In the genomic region with DNA sequence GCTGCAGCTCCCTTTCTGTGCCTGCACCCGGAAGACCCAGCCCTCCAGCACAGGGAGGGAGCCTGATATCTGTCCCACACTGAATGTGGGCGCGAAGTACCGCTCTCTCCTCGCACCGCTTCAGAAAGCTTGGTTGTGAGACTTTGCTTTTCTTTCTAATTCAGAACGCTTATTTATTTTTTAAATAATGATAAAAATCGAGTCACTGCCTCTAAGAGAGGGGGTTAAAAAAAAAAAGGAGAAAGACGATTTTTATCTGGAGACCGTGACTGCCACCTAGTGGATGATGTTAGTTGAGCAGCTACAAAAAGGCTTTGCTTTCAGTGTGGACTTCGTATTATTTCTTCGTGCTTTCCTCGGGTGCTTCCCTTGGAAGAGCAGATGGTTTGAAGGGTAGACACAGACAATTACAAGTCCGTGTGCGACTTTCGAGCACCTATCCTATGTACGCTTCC, we compare ENCODE assay signal across 8 mouse cellular contexts. TPM values are rescaled to one million over a fixed set of nuclear protein-coding genes. Genes with fewer than 3 reads are reported as not detected.
DNase-seq lines count a peak whose midpoint lies in the region; ATAC-seq and TF ChIP-seq lines count a peak whose summit lies in the region.

No protein-coding gene starts in this region.

- ATAC-seq in forebrain, postnatal 0 days, result peak; percentile 84
- peak; percentile 73 for ATAC-seq in megakaryocyte, adult 5-6 weeks (ENCODE audit: poor library complexity, severe bottlenecking)

- H3K27ac ChIP-seq in forebrain, postnatal 0 days (ENCODE audit: low read depth, low read length), result peak overlapping the region; percentile 70
- H3K27ac ChIP-seq in left cerebral cortex, adult 2 months, result peak overlapping the region; percentile 73

- peak overlapping the region; percentile 55 for H3K9ac ChIP-seq in forebrain, postnatal 0 days

- peak overlapping the region; percentile 61 for H3K4me2 ChIP-seq in forebrain, postnatal 0 days (ENCODE audit: low read depth)

- intact Hi-C loops in left cerebral cortex, adult 2 months (cut with DNase I), result loop anchor here (1.0 to 5.0 kb wide), 2 partner anchors 77 to 274 kb away; a partner anchor contains a TSS

- H3K4me3 ChIP-seq in forebrain, postnatal 0 days (ENCODE audit: low read depth, low read length), result peak overlapping the region; percentile 44
- H3K4me3 ChIP-seq in left cerebral cortex, adult 2 months, result peak overlapping the region; percentile 53

- peak; percentile 83 for DNase-seq in gastrocnemius, adult 18-20 months (ENCODE audit: low spot score)
- DNase-seq in gastrocnemius, adult 8-10 months (ENCODE audit: low spot score in 2 of 2), result no peak
- peak; percentile 82 for DNase-seq in cerebellum, adult 8-10 months
- peak; percentile 96 for DNase-seq in forebrain, postnatal 0 days
- peak; percentile 79 for DNase-seq in hindlimb bud, embryonic 11.5 days (ENCODE audit: extremely low spot score, low read depth, low spot score)
- DNase-seq in left cerebral cortex, adult 2 months (ENCODE audit: extremely low spot score in 1 of 2, low spot score in 2 of 2), result peak; percentile 67 to 77
- DNase-seq in right cerebral cortex, postnatal 36 days (ENCODE audit: low spot score in 2 of 2), result peak; percentile 50 to 58

- WGBS in forebrain, postnatal 0 days, result 1% methylated on average over 17 of the region's 17 CpGs

- no peaks in the 10 kb centered on the region for H3K9me3 ChIP-seq in forebrain, postnatal 0 days (ENCODE audit: low read length)

- no peaks in the 10 kb centered on the region for H3K27me3 ChIP-seq in forebrain, postnatal 0 days (ENCODE audit: insufficient read depth, low read length)

- H3K36me3 ChIP-seq in forebrain, postnatal 0 days (ENCODE audit: insufficient read depth), result no peaks in the 10 kb centered on the region

- no peaks in the 10 kb centered on the region for H3K4me1 ChIP-seq in forebrain, postnatal 0 days (ENCODE audit: insufficient read depth)

- peak; percentile 86 for TF ChIP-seq CTCF in forebrain, postnatal 0 days (IDR thresholded peaks at IDR 0.05; ENCODE audit: low read depth)
- peak; percentile 92 for TF ChIP-seq CTCF in left cerebral cortex, adult 2 months (IDR thresholded peaks at IDR 0.05)

RNA-seq across cellular contexts. Expression of a gene that starts 16.0 kb away (rescaled TPM):
- not detected for total RNA-seq in gastrocnemius, adult 18-20 months (2021)
- not detected for total RNA-seq in gastrocnemius, adult 8-10 months (2022)
- 0.54 and 1.3 TPM in 2 replicates for total RNA-seq in forebrain, postnatal 0 days (2014; rRNA removed)
- 0.25 and 0.41 TPM in 2 replicates for polyA plus RNA-seq in forebrain, postnatal 0 days (2015; fragmentation: Nextera tagmentation; extraction: Ambion mirVana)
- not detected for total RNA-seq in left cerebral cortex, adult 2 months (2021)
- total RNA-seq in megakaryocyte, adult 5-6 weeks (2015), result not detected in 2 replicates
- total RNA-seq in megakaryocyte, adult 5-6 weeks (2017), result not detected in 2 replicates

RNA-seq across cellular contexts. Expression of a gene that starts 50.9 kb away (rescaled TPM):
- not detected for total RNA-seq in gastrocnemius, adult 18-20 months (2021)
- under 1 TPM in 2 of 4 experiments, not detected in 2; 0.15 to 0.19 TPM for total RNA-seq in gastrocnemius, adult 8-10 months (2022)
- total RNA-seq in forebrain, postnatal 0 days (2014; rRNA removed), result 1,434 and 1,519 TPM in 2 replicates
- polyA plus RNA-seq in forebrain, postnatal 0 days (2015; fragmentation: Nextera tagmentation; extraction: Ambion mirVana), result 646 and 742 TPM in 2 replicates
- 100 to 1,000 TPM; 605 to 615 TPM for total RNA-seq in left cerebral cortex, adult 2 months (2021)
- total RNA-seq in megakaryocyte, adult 5-6 weeks (2015), result 0.20 and 1.4 TPM in 2 replicates
- total RNA-seq in megakaryocyte, adult 5-6 weeks (2017), result 1.1 and 1.3 TPM in 2 replicates

Comparison
In these comparisons a context has a peak if more than half of its experiments do, and no peak if none do; other contexts are left out.
1. DNase-seq: peak in gastrocnemius, adult 18-20 months (single experiment), cerebellum, adult 8-10 months (single experiment), forebrain, postnatal 0 days (single experiment), hindlimb bud, embryonic 11.5 days (single experiment), left cerebral cortex, adult 2 months (2 of 2) and right cerebral cortex, postnatal 36 days (2 of 2); none in gastrocnemius, adult 8-10 months (0 of 2).
2. RNA of a gene that starts 50.9 kb away (total RNA-seq): 1,434 to 1,519 TPM in forebrain, postnatal 0 days and 605 to 615 TPM in left cerebral cortex, adult 2 months; 0.20 to 1.4 TPM in megakaryocyte, adult 5-6 weeks, 0.15 to 0.19 TPM in gastrocnemius, adult 8-10 months and not detected in gastrocnemius, adult 18-20 months; every median in the first group is over 100 times any median in the second.